Mouse (Mus musculus): ENCODE results near the gene Pde4c.

The Pde4c gene

GRCm38 (mm10) chr8:70697366-70698250 is 25.9 kb upstream of the Pde4c start:
- no peak for DNase-seq (ENCODE audit: low spot score in 2 of 2)

GRCm38 (mm10) chr8:70698310-70699109 is 25.0 kb upstream of the Pde4c start, which contains the start of gene Jund:
Gene Jund, plus strand, starts transcription at chr8:70698949.
- peak; percentile 100 for DNase-seq (ENCODE audit: low spot score in 2 of 2)

- peak; percentile 69 to 73 for DNase-seq (ENCODE audit: low spot score in 2 of 2)
Observed at GRCm38 (mm10) chr8:70699116-70699833, 24.2 kb upstream of the Pde4c start.

- DNase-seq (ENCODE audit: low spot score in 2 of 2), result peak; percentile 86 to 88
Observed at GRCm38 (mm10) chr8:70699834-70700554, 23.5 kb upstream of the Pde4c start.

- DNase-seq (ENCODE audit: low spot score in 2 of 2), result peak; percentile 93 to 95
Observed at GRCm38 (mm10) chr8:70700555-70700922, 23.0 kb upstream of the Pde4c start.

GRCm38 (mm10) chr8:70701048-70701981 is 22.2 kb upstream of the Pde4c start:
- no peak for DNase-seq (ENCODE audit: low spot score in 2 of 2)

GRCm38 (mm10) chr8:70701982-70702841 is 21.3 kb upstream of the Pde4c start:
- DNase-seq (ENCODE audit: low spot score in 2 of 2), result no peak

GRCm38 (mm10) chr8:70702842-70703182 is 20.7 kb upstream of the Pde4c start:
- DNase-seq (ENCODE audit: low spot score in 2 of 2), result no peak

GRCm38 (mm10) chr8:70703287-70703686 is 20.2 kb upstream of the Pde4c start, which contains the start of gene Iqcn:
Gene Iqcn, plus strand, starts transcription at chr8:70703457.
- DNase-seq (ENCODE audit: low spot score in 2 of 2), result no peak

- no peak for DNase-seq (ENCODE audit: low spot score in 2 of 2)
Observed at GRCm38 (mm10) chr8:70708281-70708680, 15.2 kb upstream of the Pde4c start.

GRCm38 (mm10) chr8:70709794-70710193 is 13.7 kb upstream of the Pde4c start:
- no peak for DNase-seq (ENCODE audit: low spot score in 2 of 2)

GRCm38 (mm10) chr8:70710296-70710695 is 13.2 kb upstream of the Pde4c start:
- no peak for DNase-seq (ENCODE audit: low spot score in 2 of 2)

- DNase-seq (ENCODE audit: low spot score in 2 of 2), result no peak
Observed at GRCm38 (mm10) chr8:70711041-70711440, 12.5 kb upstream of the Pde4c start.

GRCm38 (mm10) chr8:70713991-70714390 is 9.5 kb upstream of the Pde4c start:
- DNase-seq (ENCODE audit: low spot score in 2 of 2), result no peak

- DNase-seq (ENCODE audit: low spot score in 2 of 2), result no peak
Observed at GRCm38 (mm10) chr8:70715086-70715485, 8.4 kb upstream of the Pde4c start.

- DNase-seq (ENCODE audit: low spot score in 2 of 2), result no peak
Observed at GRCm38 (mm10) chr8:70716521-70717400, 6.8 kb upstream of the Pde4c start.

- DNase-seq (ENCODE audit: low spot score in 2 of 2), result peak; percentile 71 to 86
Observed at GRCm38 (mm10) chr8:70718297-70718696, 5.2 kb upstream of the Pde4c start, which contains the start of gene Gm3336. Gene Gm3336, plus strand, starts transcription at chr8:70718543.

- DNase-seq (ENCODE audit: low spot score in 2 of 2), result no peak
Observed at GRCm38 (mm10) chr8:70719796-70720270, 3.7 kb upstream of the Pde4c start.

Measured in thymus, postnatal 10 days (tissue).